Mouse (Mus musculus) CD4-positive naive resting alpha-beta T cell, adult 76 days (primary cell): ENCODE measurements around the gene Nme9. TPM values are rescaled to one million over a fixed set of nuclear protein-coding genes. Genes with fewer than 3 reads are reported as not detected.

Experiments used
- total RNA-seq: library from RNA; stranded (reverse); gene quantifications from one replicate; pipeline ENCODE4 v1.2.4, GENCODE M21; 2023

The Nme9 gene
- total RNA-seq = not detected

GRCm38 (mm10) chr9:99451161-99451560 lies at the start of gene Nme9:
Nme9 (plus strand) TSS chr9:99451475.

GRCm38 (mm10) chr9:99437031-99437764 lies 14.1 kb upstream of the Nme9 start, which contains the start of gene Mras:
Mras (minus strand) TSS chr9:99437381.

Other genes starting within 250 kb of the Nme9 start
- gene Faiml, start 214.2 kb upstream of the Nme9 start, total RNA-seq = not detected
- gene Cep70, start 208.1 kb upstream of the Nme9 start, total RNA-seq = 9.5 TPM
- gene Esyt3, start 92.9 kb upstream of the Nme9 start, total RNA-seq = not detected
- gene Mras, start 14.1 kb upstream of the Nme9 start, total RNA-seq = not detected
- 37.2 TPM for gene Armc8, start 117.4 kb downstream of the Nme9 start, total RNA-seq
- gene Dbr1, start 124.3 kb downstream of the Nme9 start, total RNA-seq = 44.6 TPM
- not detected for gene A4gnt, start 161.0 kb downstream of the Nme9 start, total RNA-seq
- not detected for gene Dzip1l, start 178.0 kb downstream of the Nme9 start, total RNA-seq